ENCODE assay signal across 8 mouse cellular contexts in genomic region chr12:111933032-111933704, GRCm38 (mm10). TPM values are rescaled to one million over a fixed set of nuclear protein-coding genes. Genes with fewer than 3 reads are reported as not detected.
DNase-seq lines count a peak whose midpoint lies in the region.

No protein-coding gene starts in this region.

- peak overlapping the region; percentile 8; the same call in 1 of the 2 replicates for H3K4me3 ChIP-seq in heart, embryonic 10.5 days

- 48% methylated on average over 11 of the region's 11 CpGs for WGBS in heart, embryonic 10.5 days

- peaks cover 58% of the 10 kb centered on the region for H3K4me1 ChIP-seq in heart, embryonic 10.5 days

- H3K36me3 ChIP-seq in heart, embryonic 10.5 days, result no peaks in the 10 kb centered on the region

- H3K27me3 ChIP-seq in heart, embryonic 10.5 days (ENCODE audit: insufficient read depth, poor library complexity, severe bottlenecking), result no peaks in the 10 kb centered on the region

- peak; percentile 98 for DNase-seq in heart, adult 11 months
- DNase-seq in heart, adult 8-10 months (ENCODE audit: low spot score), result no peak
- DNase-seq in heart, embryonic 10.5 days (ENCODE audit: low spot score), result peak; percentile 87
- peak; percentile 76 to 79 for DNase-seq in kidney, postnatal 36 days
- peak; percentile 76 to 85 for DNase-seq in lung, postnatal 4 days
- no peak for DNase-seq in retina, postnatal 1 day
- DNase-seq in thymus, adult 18-20 months, result no peak
- no peak for DNase-seq in c-Kit-positive CD71-positive TER-119-positive erythroid progenitor cells, embryonic 14.5 days (ENCODE audit: low spot score)

- H3K9me3 ChIP-seq in heart, embryonic 10.5 days, result no peaks in the 10 kb centered on the region

- H3K27ac ChIP-seq in heart, embryonic 10.5 days, result peak overlapping the region; percentile 73

RNA-seq across cellular contexts. Expression of gene Ppp1r13b, which starts 25.3 kb away (rescaled TPM):
- 10 to 100 TPM; 16.7 to 20.8 (median 18.6) TPM for total RNA-seq in heart, adult 8-10 months (2022)
- 13.6 and 16.8 TPM in 2 replicates for polyA plus RNA-seq in heart, embryonic 10.5 days (2016; fragmentation: Nextera tagmentation; extraction: Ambion mirVana)

RNA-seq across cellular contexts. Expression of gene Atp5mpl, which starts 33.6 kb away (rescaled TPM):
- total RNA-seq in heart, adult 8-10 months (2022), result 1,000 to 10,000 TPM; 1,302 to 1,352 (median 1,330) TPM
- 847 and 1,150 TPM in 2 replicates for polyA plus RNA-seq in heart, embryonic 10.5 days (2016; fragmentation: Nextera tagmentation; extraction: Ambion mirVana)

RNA-seq across cellular contexts. Expression of gene Tdrd9, which starts 38.2 kb away (rescaled TPM):
- under 1 TPM; 0.05 to 0.50 (median 0.29) TPM for total RNA-seq in heart, adult 8-10 months (2022)
- polyA plus RNA-seq in heart, embryonic 10.5 days (2016; fragmentation: Nextera tagmentation; extraction: Ambion mirVana), result 0.28 and 0.54 TPM in 2 replicates

RNA-seq across cellular contexts. Expression of gene Rd3l, which starts 47.9 kb away (rescaled TPM):
- total RNA-seq in heart, adult 8-10 months (2022), result under 1 TPM; 0.29 to 0.41 (median 0.33) TPM
- 0.26 and 0.42 TPM in 2 replicates for polyA plus RNA-seq in heart, embryonic 10.5 days (2016; fragmentation: Nextera tagmentation; extraction: Ambion mirVana)

Comparison
In these comparisons a context has a peak if more than half of its experiments do, and no peak if none do; other contexts are left out.
1. DNase-seq: peak in heart, adult 11 months (single experiment), heart, embryonic 10.5 days (single experiment), kidney, postnatal 36 days (2 of 2) and lung, postnatal 4 days (2 of 2); none in heart, adult 8-10 months (single experiment), retina, postnatal 1 day (single experiment), thymus, adult 18-20 months (0 of 2) and c-Kit-positive CD71-positive TER-119-positive erythroid progenitor cells, embryonic 14.5 days (single experiment).